Mouse (Mus musculus) MEL (cell line): ENCODE measurements around the gene Tom1l2. TPM values are rescaled to one million over a fixed set of nuclear protein-coding genes. Genes with fewer than 3 reads are reported as not detected.

Experiments used
- DNase-seq: peaks from one replicate; pipeline ENCODE4 v3.0.0; 2011; ENCODE audit warnings: low read depth, low spot score
- H3K27ac ChIP-seq: 2 replicates; pipeline ENCODE4 v1.5.1; 2012; ENCODE audit warnings: low read depth, mild to moderate bottlenecking, control low read depth, low read length, moderate library complexity; ENCODE audit not compliant: control insufficient read depth
- H3K27me3 ChIP-seq, 2 experiments: fragments of 150-350 bp in 1 of 2; sonication (generic) in 1 of 2; 2 replicates each; pipeline ENCODE4 v1.6.1; 2012; ENCODE audit warnings: low read length in 2 of 2, mild to moderate bottlenecking in 2 of 2, improper control_type of control experiment in 1 of 2, moderate library complexity in 1 of 2; ENCODE audit not compliant: insufficient read depth in 2 of 2, control insufficient read depth in 1 of 2
- H3K36me3 ChIP-seq, 2 experiments: 2 replicates each; pipeline ENCODE4 v1.6.1; 2012 to 2014; ENCODE audit warnings: low read length in 2 of 2, improper control_type of control experiment in 1 of 2, inconsistent platforms in 1 of 2, mild to moderate bottlenecking in 1 of 2; ENCODE audit not compliant: insufficient read depth in 2 of 2, control insufficient read depth in 1 of 2
- H3K4me1 ChIP-seq, 2 experiments: fragments of 150-350 bp in 1 of 2; sonication (generic) in 1 of 2; 2 replicates each; pipeline ENCODE4 v1.6.1; 2012; ENCODE audit warnings: low read length in 2 of 2, improper control_type of control experiment in 1 of 2, mild to moderate bottlenecking in 1 of 2; ENCODE audit not compliant: insufficient read depth in 2 of 2, control insufficient read depth in 1 of 2
- H3K4me3 ChIP-seq, 2 experiments: fragments of 150-350 bp in 1 of 2; sonication (generic) in 1 of 2; 2 replicates each; pipeline ENCODE4 v1.5.1; 2012; ENCODE audit warnings: low read depth in 2 of 2, low read length in 2 of 2, mild to moderate bottlenecking in 2 of 2, moderate library complexity in 2 of 2, control low read depth in 1 of 2, improper control_type of control experiment in 1 of 2; ENCODE audit not compliant: control insufficient read depth in 1 of 2, insufficient read depth in 1 of 2
- H3K79me2 ChIP-seq: 2 replicates; pipeline ENCODE4 v1.6.1; 2012; ENCODE audit warnings: mild to moderate bottlenecking, low read length, moderate library complexity; ENCODE audit not compliant: control insufficient read depth, poor library complexity, insufficient read depth
- H3K9ac ChIP-seq: 2 replicates; pipeline ENCODE4 v1.6.1; 2012; ENCODE audit warnings: low read depth, mild to moderate bottlenecking, control low read depth, low read length, moderate library complexity; ENCODE audit not compliant: control insufficient read depth, poor library complexity, severe bottlenecking
- H3K9me3 ChIP-seq: fragments of 150-350 bp; sonication (generic); replicated peaks from 2 replicates; pipeline ENCODE4 v1.6.1; 2012; ENCODE audit warnings: mild to moderate bottlenecking, low read length, improper control_type of control experiment, moderate library complexity; ENCODE audit not compliant: insufficient read depth
- CTCF ChIP-seq, 3 experiments: IDR thresholded peaks in 2 of 3; conservative IDR thresholded peaks in 1 of 3; 2 replicates each; pipeline ENCODE4 v1.5.1; 2011 to 2012; ENCODE audit warnings: low read length in 3 of 3, low read depth in 2 of 3, mild to moderate bottlenecking in 2 of 3, improper control_type of control experiment in 1 of 3, inconsistent platforms in 1 of 3, mixed read lengths in 1 of 3, moderate library complexity in 1 of 3; ENCODE audit not compliant: control insufficient read depth in 1 of 3, insufficient read depth in 1 of 3, poor library complexity in 1 of 3, severe bottlenecking in 1 of 3
- E2F4 ChIP-seq: IDR thresholded peaks from 2 replicates; pipeline ENCODE4 v1.6.1; 2011; ENCODE audit warnings: low read depth, low read length, improper control_type of control experiment, borderline replicate concordance
- ELF1 ChIP-seq: IDR thresholded peaks from 2 replicates; pipeline ENCODE4 v1.6.1; 2014; ENCODE audit warnings: low read depth, mild to moderate bottlenecking, inconsistent platforms, low read length, improper control_type of control experiment, moderate library complexity
- EP300 ChIP-seq, 2 experiments: IDR thresholded peaks; 2 replicates each; pipeline ENCODE4 v1.6.1; 2011; ENCODE audit warnings: improper control_type of control experiment in 2 of 2, low read length in 2 of 2, low read depth in 1 of 2, mild to moderate bottlenecking in 1 of 2
- ETS1 ChIP-seq: IDR thresholded peaks from 2 replicates; pipeline ENCODE4 v1.6.1; 2012; ENCODE audit warnings: low read depth, mild to moderate bottlenecking, inconsistent platforms, low read length, improper control_type of control experiment, moderate library complexity
- GATA1 ChIP-seq: IDR thresholded peaks from 2 replicates; pipeline ENCODE4 v1.6.1; 2011; ENCODE audit warnings: low read depth, low read length, improper control_type of control experiment
- HCFC1 ChIP-seq: IDR thresholded peaks from 2 replicates; pipeline ENCODE4 v1.6.1; 2012; ENCODE audit warnings: low read depth, mild to moderate bottlenecking, inconsistent platforms, low read length, improper control_type of control experiment, moderate library complexity
- MAFK ChIP-seq: IDR thresholded peaks from 2 replicates; pipeline ENCODE4 v1.6.1; 2011; ENCODE audit warnings: low read depth, mild to moderate bottlenecking, low read length, improper control_type of control experiment, borderline replicate concordance
- MAZ ChIP-seq: IDR thresholded peaks from 2 replicates; pipeline ENCODE4 v1.6.1; 2012; ENCODE audit warnings: low read depth, mild to moderate bottlenecking, inconsistent platforms, low read length, improper control_type of control experiment
- MEF2A ChIP-seq: IDR thresholded peaks from 2 replicates; pipeline ENCODE4 v1.6.1; 2014; ENCODE audit warnings: low read depth, mild to moderate bottlenecking, inconsistent platforms, low read length, improper control_type of control experiment; ENCODE audit not compliant: poor library complexity, insufficient replicate concordance, severe bottlenecking; ENCODE audit errors: extremely low read depth
- MXI1 ChIP-seq: IDR thresholded peaks from 2 replicates; pipeline ENCODE4 v1.6.1; 2011; ENCODE audit warnings: mild to moderate bottlenecking, low read depth, low read length, improper control_type of control experiment
- MYB ChIP-seq: IDR thresholded peaks from 2 replicates; pipeline ENCODE4 v1.6.1; 2011; ENCODE audit warnings: mild to moderate bottlenecking, low read depth, low read length, improper control_type of control experiment
- NELFE ChIP-seq: IDR thresholded peaks from 2 replicates; pipeline ENCODE4 v1.6.1; 2011; ENCODE audit warnings: low read depth, low read length, improper control_type of control experiment
- NRF1 ChIP-seq: IDR thresholded peaks from 2 replicates; pipeline ENCODE4 v1.6.1; 2014; ENCODE audit warnings: low read depth, mild to moderate bottlenecking, inconsistent platforms, low read length, improper control_type of control experiment, moderate library complexity; ENCODE audit not compliant: poor library complexity, insufficient read depth, severe bottlenecking
- POLR2A ChIP-seq, 2 experiments: IDR thresholded peaks; 2 replicates each; pipeline ENCODE4 v1.6.1; 2011 to 2012; ENCODE audit warnings: low read length in 2 of 2, mild to moderate bottlenecking in 2 of 2, control low read depth in 1 of 2, improper control_type of control experiment in 1 of 2, low read depth in 1 of 2, moderate library complexity in 1 of 2; ENCODE audit not compliant: control insufficient read depth in 1 of 2, insufficient read depth in 1 of 2, poor library complexity in 1 of 2
- POLR2AphosphoS5 ChIP-seq: IDR thresholded peaks from 2 replicates; pipeline ENCODE4 v1.6.1; 2012; ENCODE audit warnings: low read depth, borderline replicate concordance, mild to moderate bottlenecking, inconsistent platforms, low read length, moderate library complexity, mixed read lengths
- TCF12 ChIP-seq: IDR thresholded peaks from 2 replicates; pipeline ENCODE4 v1.6.1; 2014; ENCODE audit warnings: low read depth, mild to moderate bottlenecking, inconsistent platforms, low read length, improper control_type of control experiment, moderate library complexity
- UBTF ChIP-seq: IDR thresholded peaks from 2 replicates; pipeline ENCODE4 v1.6.1; 2012; ENCODE audit warnings: low read depth, mild to moderate bottlenecking, inconsistent platforms, low read length, improper control_type of control experiment, moderate library complexity, borderline replicate concordance; ENCODE audit not compliant: insufficient read depth
- USF2 ChIP-seq, 2 experiments: IDR thresholded peaks; 2 replicates each; pipeline ENCODE4 v1.6.1; 2011 to 2012; ENCODE audit warnings: improper control_type of control experiment in 2 of 2, low read length in 2 of 2, borderline replicate concordance in 1 of 2, inconsistent platforms in 1 of 2, low read depth in 1 of 2, mild to moderate bottlenecking in 1 of 2; ENCODE audit not compliant: insufficient read depth in 1 of 2
- ZMIZ1 ChIP-seq: IDR thresholded peaks from 2 replicates; pipeline ENCODE4 v1.6.1; 2012; ENCODE audit warnings: low read depth, mild to moderate bottlenecking, inconsistent platforms, low read length, improper control_type of control experiment, moderate library complexity
- polyA plus RNA-seq, 2 experiments: library from polyadenylated mRNA; stranded (reverse) in 1 of 2; unstranded in 1 of 2; fragments of >175 nt in 1 of 2; fragments of >200 nt in 1 of 2; gene quantifications; 2 replicates each; pipeline versions ENCODE4 v1.2.1 to v1.2.4; 2012; ENCODE audit warnings: low replicate concordance in 2 of 2, low read depth in 1 of 2; ENCODE audit not compliant: insufficient read length in 2 of 2, insufficient read depth in 1 of 2, missing spikeins in 1 of 2
- total RNA-seq: library from RNA; depleted of rRNA; stranded (reverse); fragments of 300-350 nt; gene quantifications from 2 replicates; pipeline ENCODE4 v1.2.3, GENCODE M21; 2012

The Tom1l2 gene
- total and polyA plus RNA-seq, 3 experiments, result 6.8 to 12.2 TPM; not detected in 1

DNA sequence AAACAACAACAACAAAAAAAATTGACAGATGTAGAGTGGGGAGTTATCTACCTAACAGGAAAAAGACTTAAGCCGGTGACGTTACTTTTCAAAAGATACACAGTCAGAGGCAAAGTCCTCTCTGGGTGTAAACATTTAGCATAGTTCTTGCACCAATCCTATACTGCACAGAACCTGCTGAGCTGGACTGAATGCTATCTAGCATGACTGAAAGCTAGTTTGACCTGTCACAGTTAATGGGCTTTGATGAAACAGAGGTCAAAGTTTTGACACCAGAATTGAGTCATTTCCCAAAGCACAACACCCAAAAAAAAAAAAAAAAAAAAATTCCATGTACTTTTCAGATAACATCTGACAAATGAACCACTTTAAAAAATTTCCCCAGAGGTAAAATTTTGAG, 3.2 kb upstream of the Tom1l2 start:
- no peak overlapping the region for H3K9ac ChIP-seq
- TF ChIP-seq GATA1, result no peak
- no peak for TF ChIP-seq ZMIZ1
- no peak for TF ChIP-seq MAFK
- TF ChIP-seq MEF2A, result no peak
- no peak for TF ChIP-seq USF2 (IDR thresholded peaks at IDR 0.05; ENCODE audit: borderline replicate concordance in 1 of 2, insufficient read depth in 1 of 2, low read depth in 1 of 2, low read length in 2 of 2)
- no peak for TF ChIP-seq HCFC1
- TF ChIP-seq MXI1, result no peak
- TF ChIP-seq NRF1, result no peak
- no peak for TF ChIP-seq ETS1
- TF ChIP-seq POLR2AphosphoS5, result no peak
- TF ChIP-seq POLR2A (IDR thresholded peaks at IDR 0.05; ENCODE audit: control insufficient read depth in 1 of 2, insufficient read depth in 1 of 2, low read depth in 1 of 2, low read length in 2 of 2, poor library complexity in 1 of 2), result no peak
- TF ChIP-seq MAZ, result no peak
- no peak for TF ChIP-seq TCF12
- no peak for TF ChIP-seq UBTF
- TF ChIP-seq ELF1, result no peak
- TF ChIP-seq E2F4, result no peak
- no peak for TF ChIP-seq EP300 (IDR thresholded peaks at IDR 0.05; ENCODE audit: low read depth in 1 of 2, low read length in 2 of 2)
- TF ChIP-seq CTCF (IDR thresholded peaks at IDR 0.05 in 2 of 3, conservative IDR thresholded peaks at IDR 0.05 in 1 of 3; ENCODE audit: control insufficient read depth in 1 of 3, insufficient read depth in 1 of 3, low read depth in 2 of 3, low read length in 3 of 3, poor library complexity in 1 of 3, severe bottlenecking in 1 of 3), result no peak
- TF ChIP-seq MYB, result no peak
- no peak for TF ChIP-seq NELFE
- TF ChIP-seq, all 39 proteins: peak for 0
- Histone ChIP-seq H3K36me3 (peaks cover 0 to 13% of the 10 kb centered on the region in 2 experiments; a peak in 2 of 4 replicates), H3K4me1 (peaks cover 4 to 23% of the 10 kb centered on the region in 2 experiments; a peak in 3 of 4 replicates), H3K27ac (no peak overlapping the region), H3K27me3 (no peaks in the 10 kb centered on the region), H3K9me3 (no peaks in the 10 kb centered on the region), H3K79me2 (peaks cover 4% of the 10 kb centered on the region; the same call in 1 of the 2 replicates), H3K4me3 (no peak overlapping the region)
- DNase-seq, result no peak
